Mouse (Mus musculus): Measurements from ENCODE around the gene Gm3250. TPM values are rescaled to one million over a fixed set of nuclear protein-coding genes. Genes with fewer than 3 reads are reported as not detected.
"Not testable (repeated sequence)": the region's sequence is repeated elsewhere in the genome, so short reads cannot be mapped to it uniquely, and the experiment has no call there.

Gene Gm3250
- polyA plus RNA-seq, 1 experiment from 2014 or later, result not detected

- no peak for ATAC-seq (ENCODE audit: low FRiP score)
- 86% methylated on average over 1 of the region's 1 CpGs for WGBS
These were observed 12.6 kb downstream of the Gm3250 start for GRCm38 (mm10) chr10:77769727-77770126.

GRCm38 (mm10) chr10:77759582-77759981 is 22.8 kb downstream of the Gm3250 start, which contains the start of gene Gm3233:
Gene Gm3233 (minus strand): TSS chr10:77759682.
- not testable (repeated sequence) for DNase-seq (ENCODE audit: low spot score); H3K9me3 ChIP-seq (ENCODE audit: control insufficient read depth, low read length); H3K4me1 ChIP-seq (replicated peaks; ENCODE audit: control insufficient read depth, insufficient read depth, low read length); H3K27me3 ChIP-seq (ENCODE audit: control insufficient read depth, insufficient read depth, low read length); H3K4me3 ChIP-seq (replicated peaks; ENCODE audit: low read length); H3K27ac ChIP-seq; ATAC-seq (ENCODE audit: low FRiP score); H3K4me2 ChIP-seq (replicated peaks); H3K36me3 ChIP-seq (replicated peaks; ENCODE audit: control insufficient read depth, insufficient read depth); H3K9ac ChIP-seq
- whole genome bisulfite sequencing, result no CpG with 5 or more reads among the region's 1 CpGs

More at GRCm38 (mm10) chr10:77769727-77770126, 12.6 kb downstream of the Gm3250 start:
- DNase-seq (ENCODE audit: low spot score), result no peak
- no peak overlapping the region for H3K27ac ChIP-seq
- no peaks in the 10 kb centered on the region for H3K27me3 ChIP-seq (ENCODE audit: control insufficient read depth, insufficient read depth, low read length)
- no peaks in the 10 kb centered on the region for H3K36me3 ChIP-seq (replicated peaks; ENCODE audit: control insufficient read depth, insufficient read depth)
- H3K9ac ChIP-seq, result no peak overlapping the region
- no peaks in the 10 kb centered on the region for H3K9me3 ChIP-seq (ENCODE audit: control insufficient read depth, low read length)
- no peak overlapping the region for H3K4me2 ChIP-seq (replicated peaks)
- no peaks in the 10 kb centered on the region for H3K4me1 ChIP-seq (replicated peaks; ENCODE audit: control insufficient read depth, insufficient read depth, low read length)
- no peak overlapping the region for H3K4me3 ChIP-seq (replicated peaks; ENCODE audit: low read length)

GRCm38 (mm10) chr10:77753448-77753847 is 28.9 kb downstream of the Gm3250 start:
- no peaks in the 10 kb centered on the region for H3K36me3 ChIP-seq (replicated peaks; ENCODE audit: control insufficient read depth, insufficient read depth)
- H3K4me3 ChIP-seq (replicated peaks; ENCODE audit: low read length), result no peak overlapping the region
- no peak overlapping the region for H3K27ac ChIP-seq
- no peak for DNase-seq (ENCODE audit: low spot score)
- no peaks in the 10 kb centered on the region for H3K9me3 ChIP-seq (ENCODE audit: control insufficient read depth, low read length)
- ATAC-seq (ENCODE audit: low FRiP score), result no peak
- H3K4me2 ChIP-seq (replicated peaks), result no peak overlapping the region
- H3K9ac ChIP-seq, result no peak overlapping the region
- no peaks in the 10 kb centered on the region for H3K4me1 ChIP-seq (replicated peaks; ENCODE audit: control insufficient read depth, insufficient read depth, low read length)
- H3K27me3 ChIP-seq (ENCODE audit: control insufficient read depth, insufficient read depth, low read length), result no peaks in the 10 kb centered on the region

GRCm38 (mm10) chr10:77752312-77752711 is 30.0 kb downstream of the Gm3250 start:
- H3K4me2 ChIP-seq (replicated peaks); H3K9me3 ChIP-seq (ENCODE audit: control insufficient read depth, low read length); H3K27me3 ChIP-seq (ENCODE audit: control insufficient read depth, insufficient read depth, low read length); H3K9ac ChIP-seq; ATAC-seq (ENCODE audit: low FRiP score); H3K4me1 ChIP-seq (replicated peaks; ENCODE audit: control insufficient read depth, insufficient read depth, low read length); H3K4me3 ChIP-seq (replicated peaks; ENCODE audit: low read length); H3K27ac ChIP-seq; H3K36me3 ChIP-seq (replicated peaks; ENCODE audit: control insufficient read depth, insufficient read depth); DNase-seq (ENCODE audit: low spot score): not testable (repeated sequence)
- 69% methylated on average over 3 of the region's 3 CpGs for WGBS

DNA sequence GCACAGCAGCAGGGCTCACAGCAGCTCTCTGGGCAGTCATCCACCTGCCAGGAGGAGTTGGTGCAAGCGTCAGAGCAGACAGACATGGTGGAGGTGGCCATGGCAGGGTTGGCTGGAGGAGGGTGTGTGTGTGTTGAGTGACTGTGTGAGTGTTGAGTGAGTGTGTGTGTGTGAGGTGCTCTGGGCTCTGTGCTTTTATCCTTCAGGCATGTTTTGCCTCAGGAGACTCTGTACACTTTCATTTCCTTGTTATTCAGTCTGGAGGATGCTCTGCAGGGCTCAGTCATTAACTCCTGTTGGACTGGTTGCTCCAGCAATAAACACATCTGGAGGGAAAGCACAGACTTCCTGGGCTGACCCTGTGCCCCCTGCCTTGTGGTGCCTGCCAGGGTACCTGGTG is 31.1 kb downstream of the Gm3250 start, which contains the start of gene Gm9736:
Gene Gm9736, minus strand, starts transcription at position 101 of the 400 bp plus-strand sequence.
- not testable (repeated sequence) for H3K9ac ChIP-seq; H3K4me3 ChIP-seq (replicated peaks; ENCODE audit: low read length); DNase-seq (ENCODE audit: low spot score); H3K27me3 ChIP-seq (ENCODE audit: control insufficient read depth, insufficient read depth, low read length); H3K4me2 ChIP-seq (replicated peaks); H3K36me3 ChIP-seq (replicated peaks; ENCODE audit: control insufficient read depth, insufficient read depth); H3K4me1 ChIP-seq (replicated peaks; ENCODE audit: control insufficient read depth, insufficient read depth, low read length); ATAC-seq (ENCODE audit: low FRiP score); H3K9me3 ChIP-seq (ENCODE audit: control insufficient read depth, low read length); H3K27ac ChIP-seq
- 44% methylated on average over 1 of the region's 1 CpGs for WGBS

DNA sequence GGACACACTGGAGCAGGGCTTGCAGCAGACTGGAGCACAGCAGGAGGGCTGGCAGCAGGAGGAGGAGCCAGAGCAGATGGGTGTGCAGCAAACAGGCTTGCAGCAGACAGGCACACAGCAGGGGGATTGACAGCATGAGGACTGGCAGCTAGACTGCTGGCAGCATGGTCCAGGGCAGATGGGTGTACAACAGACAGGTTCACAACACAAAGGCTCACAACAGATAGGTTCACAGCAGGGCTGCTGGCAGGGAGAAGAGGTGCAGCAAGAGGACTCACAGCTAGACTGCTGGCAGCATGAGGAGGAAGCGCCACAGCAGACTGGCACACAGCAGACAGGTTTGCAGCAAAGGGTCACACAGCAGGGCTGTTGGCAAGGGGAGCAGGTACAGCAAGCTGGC is 31.7 kb downstream of the Gm3250 start:
- H3K9me3 ChIP-seq (ENCODE audit: control insufficient read depth, low read length); DNase-seq (ENCODE audit: low spot score); H3K36me3 ChIP-seq (replicated peaks; ENCODE audit: control insufficient read depth, insufficient read depth); H3K27ac ChIP-seq; H3K4me2 ChIP-seq (replicated peaks); ATAC-seq (ENCODE audit: low FRiP score); H3K4me3 ChIP-seq (replicated peaks; ENCODE audit: low read length); H3K27me3 ChIP-seq (ENCODE audit: control insufficient read depth, insufficient read depth, low read length); H3K9ac ChIP-seq; H3K4me1 ChIP-seq (replicated peaks; ENCODE audit: control insufficient read depth, insufficient read depth, low read length): not testable (repeated sequence)
- WGBS, result 70% methylated on average over 1 of the region's 1 CpGs

DNA sequence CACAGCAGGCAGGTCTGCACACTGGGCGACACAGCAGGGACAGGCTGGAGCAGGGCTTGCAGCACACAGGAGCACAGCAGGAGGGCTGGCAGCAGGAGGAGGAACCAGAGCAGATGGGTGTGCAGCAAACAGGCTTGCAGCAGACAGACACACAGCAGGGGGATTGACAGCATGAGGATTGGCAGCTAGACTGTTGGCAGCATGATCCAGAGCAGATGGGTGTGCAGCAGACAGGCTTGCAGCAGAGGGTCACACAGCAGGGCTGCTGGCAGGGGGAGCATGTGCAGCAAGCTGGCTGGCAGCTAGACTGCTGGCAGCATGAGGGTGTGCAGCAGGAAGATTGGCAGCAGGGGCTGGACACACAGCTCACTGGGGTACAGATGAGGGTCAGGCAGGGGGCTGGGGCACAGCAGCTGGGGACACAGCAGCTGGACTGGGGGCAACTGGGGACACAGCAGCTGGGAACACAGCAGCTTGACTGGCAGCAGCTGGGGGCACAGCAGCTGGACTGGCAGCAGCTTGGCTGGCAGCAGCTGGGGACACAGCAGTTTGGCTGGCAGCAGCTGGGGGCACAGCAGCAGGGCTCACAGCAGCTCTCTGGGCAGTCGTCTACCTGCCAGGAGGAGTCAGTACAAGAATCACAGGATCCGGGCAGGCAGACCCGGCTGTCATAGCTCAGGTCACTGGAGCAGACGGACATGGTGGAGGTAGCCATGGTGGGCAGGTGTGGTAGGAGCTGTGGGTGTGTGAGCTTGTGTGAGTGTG is 40.2 kb downstream of the Gm3250 start, which contains the start of gene Gm18596:
Gene Gm18596, minus strand, starts transcription at position 715 of the 765 bp plus-strand sequence.
- not testable (repeated sequence) for H3K4me2 ChIP-seq (replicated peaks); H3K27ac ChIP-seq; H3K36me3 ChIP-seq (replicated peaks; ENCODE audit: control insufficient read depth, insufficient read depth); H3K27me3 ChIP-seq (ENCODE audit: control insufficient read depth, insufficient read depth, low read length); H3K4me3 ChIP-seq (replicated peaks; ENCODE audit: low read length); H3K4me1 ChIP-seq (replicated peaks; ENCODE audit: control insufficient read depth, insufficient read depth, low read length); DNase-seq (ENCODE audit: low spot score); ATAC-seq (ENCODE audit: low FRiP score); H3K9ac ChIP-seq; H3K9me3 ChIP-seq (ENCODE audit: control insufficient read depth, low read length)
- 58% methylated on average over 4 of the region's 5 CpGs for WGBS

DNA sequence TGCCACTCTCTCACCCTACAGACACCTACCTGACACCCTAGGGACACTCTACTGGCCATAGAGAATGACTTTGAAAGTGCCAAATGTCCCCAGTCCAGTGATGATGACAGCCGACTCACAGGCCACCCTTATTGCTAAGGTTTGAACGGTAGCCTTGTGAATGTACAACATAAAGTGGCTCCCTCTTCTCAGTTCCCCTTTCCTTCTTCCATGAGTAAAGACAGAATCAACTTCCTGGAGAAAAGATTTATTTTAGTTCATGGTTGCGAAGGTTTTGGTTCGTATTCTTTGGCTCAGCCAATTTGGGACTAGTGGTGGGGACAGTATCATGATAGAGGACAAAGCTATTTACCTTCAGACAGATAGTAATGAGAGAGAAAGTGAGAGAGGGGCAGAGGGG is 43.4 kb downstream of the Gm3250 start:
- no peak overlapping the region for H3K4me3 ChIP-seq (replicated peaks; ENCODE audit: low read length)
- no peak overlapping the region for H3K9ac ChIP-seq
- ATAC-seq (ENCODE audit: low FRiP score), result no peak
- H3K27me3 ChIP-seq (ENCODE audit: control insufficient read depth, insufficient read depth, low read length), result no peaks in the 10 kb centered on the region
- no peaks in the 10 kb centered on the region for H3K36me3 ChIP-seq (replicated peaks; ENCODE audit: control insufficient read depth, insufficient read depth)
- 90% methylated on average over 4 of the region's 4 CpGs for WGBS
- H3K4me2 ChIP-seq (replicated peaks), result no peak overlapping the region
- H3K27ac ChIP-seq, result no peak overlapping the region
- H3K4me1 ChIP-seq (replicated peaks; ENCODE audit: control insufficient read depth, insufficient read depth, low read length), result no peaks in the 10 kb centered on the region
- H3K9me3 ChIP-seq (ENCODE audit: control insufficient read depth, low read length), result peaks cover 4% of the 10 kb centered on the region; the same call in 1 of the 2 replicates
- no peak for DNase-seq (ENCODE audit: low spot score)

GRCm38 (mm10) chr10:77735928-77736327 is 46.4 kb downstream of the Gm3250 start:
- H3K9me3 ChIP-seq (ENCODE audit: control insufficient read depth, low read length), result peaks cover 4% of the 10 kb centered on the region; the same call in 1 of the 2 replicates
- H3K27ac ChIP-seq, result no peak overlapping the region
- H3K36me3 ChIP-seq (replicated peaks; ENCODE audit: control insufficient read depth, insufficient read depth), result no peaks in the 10 kb centered on the region
- H3K4me3 ChIP-seq (replicated peaks; ENCODE audit: low read length), result no peak overlapping the region
- no peak overlapping the region for H3K4me2 ChIP-seq (replicated peaks)
- ATAC-seq (ENCODE audit: low FRiP score), result no peak
- 94% methylated on average over 1 of the region's 1 CpGs for WGBS
- H3K4me1 ChIP-seq (replicated peaks; ENCODE audit: control insufficient read depth, insufficient read depth, low read length), result no peaks in the 10 kb centered on the region
- no peak for DNase-seq (ENCODE audit: low spot score)
- H3K9ac ChIP-seq, result no peak overlapping the region
- no peaks in the 10 kb centered on the region for H3K27me3 ChIP-seq (ENCODE audit: control insufficient read depth, insufficient read depth, low read length)

Measured in hindbrain, embryonic 14.5 days (tissue).